Mouse (Mus musculus): Measurements from ENCODE around the gene Txndc2. TPM values are rescaled to one million over a fixed set of nuclear protein-coding genes. Genes with fewer than 3 reads are reported as not detected.
A peak's percentile ranks its signal among the peaks of the same experiment; 100 is the strongest.
"Not testable (repeated sequence)": the region's sequence is repeated elsewhere in the genome, so short reads cannot be mapped to it uniquely, and the experiment has no call there.

The Txndc2 gene
- polyA plus RNA-seq, 1 experiment from 2014 or later: not detected

DNA sequence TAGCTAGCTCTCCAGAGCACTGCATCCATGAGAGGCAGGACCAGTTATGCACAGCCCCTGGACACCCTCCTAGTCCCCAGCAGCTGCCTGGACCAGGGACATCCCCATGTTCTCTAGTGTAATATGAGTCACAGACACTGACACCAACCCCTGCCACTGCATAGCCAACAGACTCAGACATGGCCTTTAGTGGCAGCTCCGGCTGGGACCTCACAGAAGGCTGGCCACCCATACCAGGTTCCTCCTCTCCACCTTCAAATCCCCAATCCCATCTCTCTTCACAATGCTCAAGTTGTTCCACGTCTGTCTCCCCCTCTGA, 7.2 kb upstream of the Txndc2 start:
- no peak overlapping the region for H3K4me2 ChIP-seq (replicated peaks)
- no peak overlapping the region for H3K4me3 ChIP-seq (replicated peaks)
- ATAC-seq: no peak
- no peaks in the 10 kb centered on the region for H3K27me3 ChIP-seq (replicated peaks)
- no peak overlapping the region for H3K27ac ChIP-seq
- H3K4me1 ChIP-seq (replicated peaks): no peaks in the 10 kb centered on the region
- H3K9me3 ChIP-seq: no peaks in the 10 kb centered on the region
- H3K36me3 ChIP-seq: no peaks in the 10 kb centered on the region
- H3K9ac ChIP-seq: no peak overlapping the region
- 92% methylated on average over 2 of the region's 2 CpGs for WGBS

DNA sequence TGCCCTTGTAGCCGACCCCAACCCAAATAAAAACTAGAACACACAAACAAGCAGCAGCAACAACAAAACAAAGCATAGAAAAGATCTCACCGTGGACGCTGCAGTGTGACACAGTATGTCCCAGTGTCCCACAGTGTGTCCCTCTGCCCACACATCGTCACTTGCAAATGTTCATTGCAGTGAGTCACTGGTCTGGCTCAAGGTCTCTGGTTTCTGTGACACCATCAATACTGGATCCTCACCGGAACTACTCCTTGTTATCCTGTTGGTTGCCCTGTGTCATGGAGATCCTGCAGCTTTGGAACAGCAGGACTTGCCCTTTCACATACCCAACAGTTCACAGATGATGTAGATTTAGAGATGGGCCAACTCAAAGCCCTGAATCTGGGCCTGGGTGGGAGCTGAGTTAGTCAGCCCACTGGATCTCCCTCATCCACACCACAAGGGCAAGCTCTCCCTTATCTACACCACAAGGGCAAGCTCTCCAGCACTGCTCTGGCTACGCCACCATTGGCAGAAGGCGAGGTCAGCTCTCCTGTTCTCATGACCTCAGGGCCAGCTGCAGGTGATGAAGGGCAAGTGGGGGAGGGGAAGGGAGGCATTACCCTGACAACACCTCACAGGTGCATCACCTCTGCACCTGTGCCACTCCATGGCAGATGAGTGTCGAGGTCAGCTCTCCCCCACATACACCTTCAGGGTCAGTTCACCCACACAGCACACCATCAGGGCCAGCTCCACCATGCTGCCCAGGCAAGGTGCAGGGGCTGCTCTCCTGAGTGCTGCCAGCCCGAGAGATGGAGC, 6.6 kb upstream of the Txndc2 start:
- WGBS: 82% methylated on average over 9 of the region's 9 CpGs
- H3K36me3 ChIP-seq: no peaks in the 10 kb centered on the region
- H3K4me2 ChIP-seq (replicated peaks): no peak overlapping the region
- H3K4me1 ChIP-seq (replicated peaks): no peaks in the 10 kb centered on the region; the same call in 1 of the 2 replicates
- H3K4me3 ChIP-seq (replicated peaks): no peak overlapping the region
- H3K27ac ChIP-seq: no peak overlapping the region
- no peak for ATAC-seq
- H3K9me3 ChIP-seq: no peaks in the 10 kb centered on the region
- H3K27me3 ChIP-seq (replicated peaks): no peaks in the 10 kb centered on the region
- no peak overlapping the region for H3K9ac ChIP-seq

DNA sequence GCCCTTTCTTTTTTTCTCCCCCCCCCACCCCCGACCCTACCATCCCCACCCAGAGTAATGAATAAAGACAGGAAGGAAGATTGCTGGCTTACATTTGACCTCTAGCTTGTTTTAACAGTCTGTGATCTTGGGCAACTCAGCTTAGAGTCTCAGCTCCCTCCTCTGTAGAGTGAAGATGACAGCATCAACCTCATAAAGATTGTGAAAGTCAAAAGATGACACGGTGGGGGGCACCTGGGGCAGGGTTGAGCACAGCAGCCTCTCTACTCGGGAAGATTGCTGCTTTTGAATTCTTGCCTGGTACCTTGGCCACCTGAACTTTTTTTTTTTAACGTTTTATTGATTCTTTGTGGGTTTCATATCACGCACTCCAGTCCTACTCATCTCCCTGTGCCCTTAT, 6.0 kb upstream of the Txndc2 start:
- ATAC-seq: no peak
- no peak overlapping the region for H3K4me2 ChIP-seq (replicated peaks)
- H3K36me3 ChIP-seq: no peaks in the 10 kb centered on the region
- H3K27ac ChIP-seq: no peak overlapping the region
- no peaks in the 10 kb centered on the region for H3K9me3 ChIP-seq
- no peaks in the 10 kb centered on the region; the same call in 1 of the 2 replicates for H3K4me1 ChIP-seq (replicated peaks)
- H3K4me3 ChIP-seq (replicated peaks): no peak overlapping the region
- 59% methylated on average over 5 of the region's 5 CpGs for WGBS
- no peak overlapping the region for H3K9ac ChIP-seq
- no peaks in the 10 kb centered on the region for H3K27me3 ChIP-seq (replicated peaks)

DNA sequence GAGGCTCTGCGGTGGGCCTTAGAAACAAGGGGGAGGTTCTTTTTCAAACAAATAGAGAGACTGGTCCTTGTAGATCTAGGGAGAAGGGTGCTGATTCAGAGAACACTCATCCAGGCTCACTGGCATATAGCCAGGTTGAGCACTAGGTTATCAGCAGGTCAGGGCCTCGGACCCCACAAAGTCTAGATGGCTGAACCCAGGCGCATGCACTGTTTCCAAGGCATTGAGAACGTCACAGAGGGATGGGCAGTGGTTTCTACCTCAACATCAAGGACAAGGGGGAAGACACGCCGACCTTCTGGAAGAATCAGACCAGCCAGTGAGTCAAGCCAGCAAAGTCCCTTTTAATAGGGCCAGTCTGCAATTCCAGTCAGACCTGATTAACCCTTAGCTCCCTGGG, 5.3 kb upstream of the Txndc2 start:
- no peak for ATAC-seq
- no peak overlapping the region for H3K4me2 ChIP-seq (replicated peaks)
- 66% methylated on average over 6 of the region's 6 CpGs for WGBS
- no peak overlapping the region for H3K9ac ChIP-seq
- no peaks in the 10 kb centered on the region; the same call in 1 of the 2 replicates for H3K4me1 ChIP-seq (replicated peaks)
- no peaks in the 10 kb centered on the region for H3K36me3 ChIP-seq
- H3K27ac ChIP-seq: no peak overlapping the region
- no peaks in the 10 kb centered on the region for H3K9me3 ChIP-seq
- H3K4me3 ChIP-seq (replicated peaks): no peak overlapping the region
- no peaks in the 10 kb centered on the region for H3K27me3 ChIP-seq (replicated peaks)

DNA sequence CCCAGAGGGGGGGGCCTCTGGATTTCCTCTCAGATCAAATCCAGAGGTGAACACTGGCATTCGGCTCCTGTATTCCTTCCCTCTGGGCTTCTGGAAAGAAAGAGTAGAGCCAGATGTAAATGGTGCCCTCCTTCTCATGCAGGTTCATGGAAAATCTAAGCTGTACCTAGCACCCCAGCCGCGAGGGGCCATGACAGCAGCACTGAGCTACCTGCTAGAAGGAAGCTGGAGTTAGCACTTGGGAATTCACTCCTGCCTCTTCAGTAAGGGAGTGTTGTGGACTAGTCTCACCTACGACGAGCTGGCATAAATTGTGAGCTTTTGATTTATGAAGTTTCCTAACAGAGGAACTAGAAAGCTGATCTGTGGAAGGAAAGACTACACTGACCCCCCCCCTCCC, 1.6 kb upstream of the Txndc2 start:
- Histone ChIP-seq H3K4me3 (replicated peaks) (no peak overlapping the region), H3K9me3 (no peaks in the 10 kb centered on the region), H3K36me3 (no peaks in the 10 kb centered on the region), H3K27ac (0 out of 2 replicates have a peak overlapping the region, but pooled peaks have one; percentile 7), H3K4me1 (replicated peaks) (no peaks in the 10 kb centered on the region; the same call in 1 of the 2 replicates), H3K27me3 (replicated peaks) (no peaks in the 10 kb centered on the region), H3K9ac (no peak overlapping the region), H3K4me2 (replicated peaks) (no peak overlapping the region)
- no peak for ATAC-seq
- 69% methylated on average over 5 of the region's 5 CpGs for WGBS

DNA sequence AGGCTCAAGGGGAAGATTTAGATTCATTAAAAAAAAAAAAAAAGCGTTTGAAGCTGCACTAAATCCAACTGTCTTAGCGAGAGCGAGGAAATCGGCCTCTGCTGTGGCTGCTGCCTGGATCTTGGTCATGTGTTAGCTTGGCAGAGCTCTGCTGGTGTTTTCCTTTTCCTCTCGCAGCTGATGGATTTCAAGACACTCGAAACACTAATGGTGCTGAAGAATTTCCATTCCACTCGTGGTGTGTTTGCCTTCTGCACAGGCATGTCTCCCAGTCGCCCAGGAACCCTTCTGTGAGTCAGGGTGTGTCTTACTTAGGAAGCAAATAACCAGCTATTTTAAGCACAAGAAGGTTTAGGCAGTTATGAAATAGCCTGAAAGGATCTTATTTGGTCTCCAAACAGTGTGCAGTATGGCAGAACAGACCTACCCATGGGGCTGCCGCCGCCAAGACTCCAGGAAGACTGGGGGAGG, 1.1 kb upstream of the Txndc2 start:
- Histone ChIP-seq H3K27me3 (replicated peaks) (no peaks in the 10 kb centered on the region), H3K4me3 (replicated peaks) (no peak overlapping the region), H3K27ac (0 out of 2 replicates have a peak overlapping the region, but pooled peaks have one; percentile 7), H3K9me3 (no peaks in the 10 kb centered on the region), H3K4me1 (replicated peaks) (no peaks in the 10 kb centered on the region; the same call in 1 of the 2 replicates), H3K36me3 (no peaks in the 10 kb centered on the region), H3K4me2 (replicated peaks) (no peak overlapping the region), H3K9ac (no peak overlapping the region; the same call in 1 of the 2 replicates)
- 34% methylated on average over 10 of the region's 10 CpGs for WGBS
- ATAC-seq: no peak

DNA sequence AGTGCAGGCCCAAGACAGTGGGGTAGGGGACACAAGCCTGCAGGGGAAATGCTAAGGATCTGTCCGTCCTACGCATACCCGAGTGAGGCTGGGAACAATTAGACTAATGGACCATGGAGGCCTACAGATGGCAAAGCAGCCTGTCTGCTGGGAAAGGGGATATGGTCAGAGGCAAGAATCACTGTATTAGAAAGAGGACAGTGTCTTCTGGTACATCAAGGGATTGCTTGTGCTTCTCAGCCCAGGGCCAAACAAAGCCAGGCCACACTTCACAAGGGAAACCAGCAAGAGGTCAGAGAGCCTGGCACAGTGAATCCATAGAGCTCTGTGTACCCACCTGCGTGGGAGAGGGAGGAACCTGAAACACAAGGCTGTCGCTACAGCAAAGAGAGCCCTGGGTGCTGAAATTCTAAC, 617 bp upstream of the Txndc2 start:
- no peak for ATAC-seq
- Histone ChIP-seq H3K4me2 (replicated peaks) (no peak overlapping the region), H3K4me1 (replicated peaks) (no peaks in the 10 kb centered on the region; the same call in 1 of the 2 replicates), H3K36me3 (no peaks in the 10 kb centered on the region), H3K4me3 (replicated peaks) (no peak overlapping the region), H3K27me3 (replicated peaks) (no peaks in the 10 kb centered on the region), H3K9me3 (no peaks in the 10 kb centered on the region), H3K9ac (no peak overlapping the region), H3K27ac (0 out of 2 replicates have a peak overlapping the region, but pooled peaks have one; percentile 7)
- 67% methylated on average over 5 of the region's 5 CpGs for WGBS

DNA sequence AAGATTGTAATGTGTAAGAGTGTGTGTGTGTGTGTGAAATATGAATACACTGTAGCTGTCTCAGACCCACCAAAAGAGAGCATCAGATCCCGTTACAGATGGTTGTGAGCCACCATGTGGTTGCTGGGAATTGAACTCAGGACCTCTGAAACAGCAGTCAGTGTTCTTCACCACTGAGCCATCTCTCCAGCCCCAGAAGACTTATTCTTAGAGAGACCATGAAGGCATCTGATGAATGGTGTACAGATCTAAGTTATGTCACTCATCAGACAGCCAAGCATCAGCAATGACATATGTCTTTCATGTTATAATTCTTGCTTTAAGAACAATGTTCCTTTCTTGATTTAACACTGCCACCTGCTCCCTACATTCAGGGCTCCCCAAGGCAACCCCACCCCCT, 2.8 kb downstream of the Txndc2 start:
- Histone ChIP-seq H3K4me2 (replicated peaks) (no peak overlapping the region), H3K9me3 (no peaks in the 10 kb centered on the region), H3K27me3 (replicated peaks) (no peaks in the 10 kb centered on the region), H3K4me1 (replicated peaks) (no peaks in the 10 kb centered on the region; the same call in none of the 2 replicates), H3K4me3 (replicated peaks) (no peak overlapping the region), H3K9ac (no peak overlapping the region), H3K36me3 (no peaks in the 10 kb centered on the region), H3K27ac (no peak overlapping the region)
- no peak for ATAC-seq
- 78% methylated on average over 1 of the region's 1 CpGs for WGBS

DNA sequence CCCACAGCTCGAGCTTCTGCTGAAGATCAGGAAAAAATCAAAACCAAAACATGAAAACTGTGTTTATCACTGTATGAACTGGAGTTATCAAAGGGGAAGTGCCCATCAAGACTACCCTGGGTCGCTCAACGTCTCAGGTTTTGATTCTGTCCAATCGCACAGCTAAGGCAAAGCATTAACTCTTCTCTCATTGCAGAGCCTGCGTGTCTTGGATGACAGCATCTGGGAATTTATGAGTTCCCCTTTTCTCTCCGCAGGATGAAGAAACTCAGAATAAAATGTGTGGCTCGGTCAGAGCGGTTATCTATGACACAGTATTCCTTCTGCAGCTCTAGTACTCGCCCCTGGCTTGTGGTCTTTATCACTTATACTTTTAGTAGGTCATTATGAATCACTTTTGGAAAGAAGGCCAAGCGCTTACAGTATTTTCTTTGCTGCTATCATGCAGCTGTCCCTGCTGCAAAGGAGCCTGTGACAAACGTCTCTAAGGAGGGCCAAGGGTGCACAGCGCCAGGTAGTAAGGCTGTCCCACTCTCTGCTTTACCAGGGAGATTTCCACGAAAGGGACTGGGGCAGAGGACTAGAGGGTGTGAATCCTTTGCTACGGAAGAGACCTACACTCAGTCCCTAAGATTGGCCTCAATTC, 6.1 kb downstream of the Txndc2 start:
- Histone ChIP-seq H3K4me1 (replicated peaks) (no peaks in the 10 kb centered on the region; the same call in 1 of the 2 replicates), H3K27ac (no peak overlapping the region), H3K4me3 (replicated peaks) (no peak overlapping the region), H3K9ac (no peak overlapping the region), H3K27me3 (replicated peaks) (no peaks in the 10 kb centered on the region), H3K9me3 (no peaks in the 10 kb centered on the region), H3K36me3 (no peaks in the 10 kb centered on the region), H3K4me2 (replicated peaks) (no peak overlapping the region)
- WGBS: 57% methylated on average over 14 of the region's 14 CpGs
- no peak for ATAC-seq

DNA sequence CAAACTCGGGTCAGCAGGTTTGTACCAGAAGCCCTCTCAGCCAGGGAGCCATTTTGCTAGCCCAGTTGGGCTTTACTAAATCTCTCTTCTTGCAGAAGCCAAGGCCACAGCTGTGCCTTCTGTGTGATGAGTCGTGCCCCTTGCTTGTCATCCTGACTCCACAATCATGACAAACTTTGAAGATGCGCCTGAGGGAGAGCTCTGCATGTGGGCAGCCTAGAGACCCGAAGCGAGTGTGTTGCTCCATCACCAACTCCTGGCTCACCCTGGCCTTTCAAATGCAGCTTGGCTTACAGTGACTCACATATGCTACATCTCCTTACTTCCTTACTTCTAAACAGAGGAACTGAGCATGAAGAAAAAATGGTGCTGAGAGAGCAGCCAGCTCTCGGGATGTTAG, 12.0 kb downstream of the Txndc2 start:
- ATAC-seq: no peak

DNA sequence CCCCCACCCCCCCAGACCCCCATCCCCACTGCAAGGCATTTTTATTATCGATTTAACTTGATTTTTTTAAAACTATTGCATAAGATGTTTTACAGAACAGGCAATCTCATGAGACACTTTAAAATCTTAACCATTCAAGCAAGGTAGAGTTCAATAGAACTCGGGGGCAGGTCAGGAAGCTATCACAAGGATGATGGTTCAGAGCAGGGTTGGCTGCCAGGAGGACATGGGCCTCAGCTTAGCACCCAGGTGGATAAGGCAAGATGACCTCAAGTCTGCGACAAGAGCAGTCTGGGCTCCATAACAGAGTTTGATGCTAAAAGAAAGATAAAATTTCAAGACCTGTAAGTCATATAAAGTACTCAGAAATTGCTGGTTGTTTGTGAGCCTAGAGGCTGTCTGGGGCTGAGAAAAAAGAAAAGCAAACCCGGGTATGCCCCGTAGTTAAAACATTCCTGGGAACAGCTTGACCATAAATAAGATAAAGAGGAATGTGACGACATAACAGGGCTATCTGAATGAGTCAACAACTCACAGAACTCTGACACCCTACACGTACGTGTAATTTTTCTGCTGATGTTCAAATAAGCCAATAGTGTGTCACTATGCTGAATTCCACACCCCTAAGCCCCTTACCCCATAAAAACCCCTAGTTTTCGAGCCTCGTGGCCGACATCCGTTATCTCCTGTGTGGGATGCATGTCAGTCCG, 13.0 kb downstream of the Txndc2 start:
- not testable (repeated sequence) for H3K9ac ChIP-seq; H3K4me3 ChIP-seq (replicated peaks); H3K27ac ChIP-seq; ATAC-seq; H3K9me3 ChIP-seq; H3K4me2 ChIP-seq (replicated peaks); H3K36me3 ChIP-seq; H3K4me1 ChIP-seq (replicated peaks); H3K27me3 ChIP-seq (replicated peaks)
- 60% methylated on average over 13 of the region's 13 CpGs for WGBS

More for the DNA sequence above, 12.0 kb downstream of the Txndc2 start:
- Histone ChIP-seq H3K27ac (no peak overlapping the region), H3K4me2 (replicated peaks) (no peak overlapping the region), H3K9ac (no peak overlapping the region), H3K4me3 (replicated peaks) (no peak overlapping the region), H3K27me3 (replicated peaks) (no peaks in the 10 kb centered on the region), H3K4me1 (replicated peaks) (no peaks in the 10 kb centered on the region), H3K36me3 (no peaks in the 10 kb centered on the region), H3K9me3 (no peaks in the 10 kb centered on the region)
- WGBS: 76% methylated on average over 6 of the region's 6 CpGs

DNA sequence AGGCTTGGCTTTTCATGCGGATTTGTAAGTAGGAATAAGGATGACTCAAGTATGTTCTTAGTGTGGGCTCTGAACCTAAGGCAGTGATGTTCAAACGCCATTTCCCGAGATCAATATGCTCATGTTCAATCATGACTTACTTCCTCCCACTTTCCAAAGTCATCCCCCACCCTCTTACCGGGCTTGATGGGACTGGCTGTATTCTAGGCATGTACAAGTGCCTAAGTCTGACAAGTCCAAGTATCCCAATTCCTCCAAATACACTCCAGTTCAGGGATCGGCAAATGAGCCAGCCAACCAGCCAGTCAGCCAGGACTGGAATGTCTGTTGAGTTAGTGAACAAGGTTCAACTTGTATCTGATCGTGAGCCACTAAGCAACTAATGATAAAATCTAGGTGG, 15.7 kb downstream of the Txndc2 start:
- no peaks in the 10 kb centered on the region for H3K9me3 ChIP-seq
- no peak overlapping the region for H3K27ac ChIP-seq
- H3K4me2 ChIP-seq (replicated peaks): no peak overlapping the region
- WGBS: 86% methylated on average over 6 of the region's 6 CpGs
- no peaks in the 10 kb centered on the region for H3K4me1 ChIP-seq (replicated peaks)
- H3K36me3 ChIP-seq: no peaks in the 10 kb centered on the region
- ATAC-seq: no peak
- no peaks in the 10 kb centered on the region for H3K27me3 ChIP-seq (replicated peaks)
- H3K4me3 ChIP-seq (replicated peaks): no peak overlapping the region
- no peak overlapping the region for H3K9ac ChIP-seq
